In the genomic region with DNA sequence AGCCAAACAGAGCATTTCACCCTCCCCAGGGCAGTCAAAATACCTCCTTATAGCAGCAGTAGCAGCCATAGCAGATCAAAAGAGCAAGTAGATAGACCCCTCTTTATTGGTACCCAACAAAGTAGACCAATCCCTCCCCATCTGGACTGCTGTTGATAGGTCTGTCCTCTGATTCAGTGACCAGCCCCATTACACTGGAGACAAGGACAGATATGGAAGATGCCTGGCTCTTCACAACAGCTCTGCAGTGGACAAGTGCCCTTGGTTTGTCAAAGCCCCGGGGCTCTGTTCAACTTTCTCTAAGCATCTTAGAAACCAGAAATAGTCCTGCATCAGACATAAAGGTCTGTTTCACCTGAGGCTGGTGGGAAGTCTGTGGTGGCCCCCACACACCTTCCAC, we compare ENCODE assay signal across 24 mouse cellular contexts.
"Had no signal": no experiment of that assay in that cellular context is flagged by ENCODE, and none has a peak within 500 bp of the region (broad histone marks: within the 10 kb centered on the region; RNA-seq: fewer than 3 reads in every experiment).

No protein-coding gene starts in this region.

- DNase-seq: gastrocnemius, postnatal 14 days; gastrocnemius, postnatal 36 days; heart, adult 18-20 months; heart, postnatal 14 days; heart, postnatal 36 days; kidney, adult 11 months; kidney, adult 2 months; kidney, adult 9 months; kidney, postnatal 14 days; kidney, postnatal 36 days; layer of hippocampus, adult 9-11 months; layer of hippocampus, postnatal 36 days; left cerebral cortex, postnatal 4 days had no signal

- H3K36me3 ChIP-seq: heart, embryonic 13.5 days; heart, embryonic 15.5 days; hindbrain, embryonic 13.5 days; hindbrain, embryonic 15.5 days; kidney, embryonic 15.5 days; limb, embryonic 13.5 days; limb, embryonic 15.5 days had no signal

- H3K4me1 ChIP-seq: hindbrain, embryonic 13.5 days; hindbrain, embryonic 15.5 days; kidney, embryonic 15.5 days; limb, embryonic 13.5 days; limb, embryonic 15.5 days had no signal

- H3K4me3 ChIP-seq: heart, embryonic 13.5 days; heart, embryonic 15.5 days; hindbrain, embryonic 13.5 days; hindbrain, embryonic 15.5 days; kidney, embryonic 15.5 days; limb, embryonic 13.5 days; limb, embryonic 15.5 days had no signal

- H3K9me3 ChIP-seq: heart, embryonic 13.5 days; heart, embryonic 15.5 days; hindbrain, embryonic 13.5 days; hindbrain, embryonic 15.5 days; kidney, embryonic 15.5 days; limb, embryonic 13.5 days; limb, embryonic 15.5 days had no signal

- H3K9ac ChIP-seq: heart, embryonic 13.5 days; heart, embryonic 15.5 days; hindbrain, embryonic 13.5 days; hindbrain, embryonic 15.5 days; kidney, embryonic 15.5 days; limb, embryonic 13.5 days; limb, embryonic 15.5 days; liver, embryonic 14.5 days had no signal

- H3K4me2 ChIP-seq: heart, embryonic 13.5 days; heart, embryonic 15.5 days; hindbrain, embryonic 13.5 days; hindbrain, embryonic 15.5 days; kidney, embryonic 15.5 days; limb, embryonic 13.5 days; limb, embryonic 15.5 days had no signal

- H3K27ac ChIP-seq: heart, embryonic 13.5 days; heart, embryonic 15.5 days; hindbrain, embryonic 13.5 days; hindbrain, embryonic 15.5 days; hindbrain, postnatal 0 days; kidney, embryonic 15.5 days; kidney, postnatal 0 days; limb, embryonic 13.5 days; limb, embryonic 15.5 days; liver, embryonic 14.5 days had no signal

- ATAC-seq: hindbrain, postnatal 0 days; intestine, embryonic 16.5 days had no signal

- H3K27me3 ChIP-seq: heart, embryonic 13.5 days; heart, embryonic 15.5 days; hindbrain, embryonic 13.5 days; hindbrain, embryonic 15.5 days; kidney, embryonic 15.5 days; limb, embryonic 13.5 days; limb, embryonic 15.5 days had no signal
